Mouse (Mus musculus): Measurements from ENCODE around the gene Scoc. TPM values are rescaled to one million over a fixed set of nuclear protein-coding genes. Genes with fewer than 3 reads are reported as not detected.

Gene Scoc
- polyA plus RNA-seq, 1 experiment from 2014 or later = 83.7 TPM

- Histone ChIP-seq H3K27ac (no peak overlapping the region), H3K4me3 (no peak overlapping the region), H3K27me3 (ENCODE audit: insufficient read depth, poor library complexity, severe bottlenecking) (peaks cover 65% of the 10 kb centered on the region), H3K4me1 (no peaks in the 10 kb centered on the region), H3K36me3 (no peaks in the 10 kb centered on the region), H3K9me3 (no peaks in the 10 kb centered on the region)
- no peak for DNase-seq (ENCODE audit: low spot score)
- WGBS = 88% methylated on average over 6 of the region's 6 CpGs
Measured at GRCm38 (mm10) chr8:83425202-83425601, 33.0 kb downstream of the Scoc start.

- DNase-seq (ENCODE audit: low spot score) = no peak
- Histone ChIP-seq H3K27ac (no peak overlapping the region), H3K36me3 (no peaks in the 10 kb centered on the region), H3K4me1 (no peaks in the 10 kb centered on the region), H3K27me3 (ENCODE audit: insufficient read depth, poor library complexity, severe bottlenecking) (peaks cover 63% of the 10 kb centered on the region), H3K4me3 (no peak overlapping the region), H3K9me3 (no peaks in the 10 kb centered on the region)
- WGBS = 66% methylated on average over 13 of the region's 13 CpGs
Measured at GRCm38 (mm10) chr8:83423032-83423825, 35.0 kb downstream of the Scoc start.

- H3K9me3 ChIP-seq = no peaks in the 10 kb centered on the region
- DNase-seq (ENCODE audit: low spot score) = no peak
- WGBS = 100% methylated on average over 1 of the region's 1 CpGs
- H3K4me3 ChIP-seq = no peak overlapping the region
- peaks cover 72% of the 10 kb centered on the region for H3K27me3 ChIP-seq (ENCODE audit: insufficient read depth, poor library complexity, severe bottlenecking)
- no peaks in the 10 kb centered on the region for H3K36me3 ChIP-seq
- H3K27ac ChIP-seq = no peak overlapping the region
- H3K4me1 ChIP-seq = no peaks in the 10 kb centered on the region
Measured at GRCm38 (mm10) chr8:83421354-83421753, 36.8 kb downstream of the Scoc start.

GRCm38 (mm10) chr8:83418805-83419516 lies 39.2 kb downstream of the Scoc start:
- Histone ChIP-seq H3K4me1 (no peaks in the 10 kb centered on the region), H3K9me3 (no peaks in the 10 kb centered on the region), H3K4me3 (no peak overlapping the region), H3K36me3 (no peaks in the 10 kb centered on the region), H3K27me3 (ENCODE audit: insufficient read depth, poor library complexity, severe bottlenecking) (peaks cover 62% of the 10 kb centered on the region), H3K27ac (no peak overlapping the region)
- WGBS = 89% methylated on average over 11 of the region's 11 CpGs
- no peak for DNase-seq (ENCODE audit: low spot score)

GRCm38 (mm10) chr8:83417970-83418369 lies 40.2 kb downstream of the Scoc start:
- Histone ChIP-seq H3K4me1 (no peaks in the 10 kb centered on the region), H3K4me3 (no peak overlapping the region), H3K27ac (no peak overlapping the region), H3K9me3 (no peaks in the 10 kb centered on the region), H3K27me3 (ENCODE audit: insufficient read depth, poor library complexity, severe bottlenecking) (peaks cover 53% of the 10 kb centered on the region), H3K36me3 (no peaks in the 10 kb centered on the region)
- WGBS = 73% methylated on average over 6 of the region's 6 CpGs
- no peak for DNase-seq (ENCODE audit: low spot score)

- WGBS = 94% methylated on average over 15 of the region's 15 CpGs
- H3K4me3 ChIP-seq = no peak overlapping the region
- no peak overlapping the region for H3K27ac ChIP-seq
- no peaks in the 10 kb centered on the region for H3K4me1 ChIP-seq
- no peaks in the 10 kb centered on the region for H3K9me3 ChIP-seq
- peaks cover 47% of the 10 kb centered on the region for H3K27me3 ChIP-seq (ENCODE audit: insufficient read depth, poor library complexity, severe bottlenecking)
- no peak for DNase-seq (ENCODE audit: low spot score)
- no peaks in the 10 kb centered on the region for H3K36me3 ChIP-seq
Measured at GRCm38 (mm10) chr8:83416878-83417277, 41.3 kb downstream of the Scoc start.

- H3K27ac ChIP-seq = no peak overlapping the region
- no peaks in the 10 kb centered on the region for H3K4me1 ChIP-seq
- DNase-seq (ENCODE audit: low spot score) = no peak
- H3K4me3 ChIP-seq = no peak overlapping the region
- no peaks in the 10 kb centered on the region for H3K36me3 ChIP-seq
- H3K27me3 ChIP-seq (ENCODE audit: insufficient read depth, poor library complexity, severe bottlenecking) = peaks cover 16% of the 10 kb centered on the region
- H3K9me3 ChIP-seq = no peaks in the 10 kb centered on the region
- WGBS = 62% methylated on average over 7 of the region's 7 CpGs
Measured at GRCm38 (mm10) chr8:83408496-83408895, 49.7 kb downstream of the Scoc start.

GRCm38 (mm10) chr8:83406836-83407235 lies 51.4 kb downstream of the Scoc start:
- no peak for DNase-seq (ENCODE audit: low spot score)
- Histone ChIP-seq H3K27ac (no peak overlapping the region), H3K36me3 (no peaks in the 10 kb centered on the region), H3K27me3 (ENCODE audit: insufficient read depth, poor library complexity, severe bottlenecking) (peaks cover 16% of the 10 kb centered on the region), H3K4me1 (no peaks in the 10 kb centered on the region), H3K4me3 (no peak overlapping the region), H3K9me3 (no peaks in the 10 kb centered on the region)
- 28% methylated on average over 6 of the region's 6 CpGs for WGBS

- no peak for DNase-seq (ENCODE audit: low spot score)
- Histone ChIP-seq H3K4me1 (no peaks in the 10 kb centered on the region), H3K27me3 (ENCODE audit: insufficient read depth, poor library complexity, severe bottlenecking) (peaks cover 16% of the 10 kb centered on the region), H3K27ac (no peak overlapping the region), H3K4me3 (no peak overlapping the region), H3K36me3 (no peaks in the 10 kb centered on the region), H3K9me3 (no peaks in the 10 kb centered on the region)
- 51% methylated on average over 10 of the region's 10 CpGs for WGBS
Measured at GRCm38 (mm10) chr8:83405548-83405947, 52.6 kb downstream of the Scoc start.

GRCm38 (mm10) chr8:83397726-83398125 lies 60.5 kb downstream of the Scoc start:
- no peaks in the 10 kb centered on the region for H3K36me3 ChIP-seq
- H3K9me3 ChIP-seq = no peaks in the 10 kb centered on the region
- WGBS = 64% methylated on average over 4 of the region's 4 CpGs
- H3K4me3 ChIP-seq = no peak overlapping the region
- DNase-seq (ENCODE audit: low spot score) = no peak
- no peaks in the 10 kb centered on the region for H3K27me3 ChIP-seq (ENCODE audit: insufficient read depth, poor library complexity, severe bottlenecking)
- H3K27ac ChIP-seq = no peak overlapping the region
- H3K4me1 ChIP-seq = no peaks in the 10 kb centered on the region

GRCm38 (mm10) chr8:83396680-83397079 lies 61.5 kb downstream of the Scoc start:
- H3K9me3 ChIP-seq = no peaks in the 10 kb centered on the region
- H3K4me1 ChIP-seq = no peaks in the 10 kb centered on the region
- peaks cover 5% of the 10 kb centered on the region; the same call in 1 of the 2 replicates for H3K27me3 ChIP-seq (ENCODE audit: insufficient read depth, poor library complexity, severe bottlenecking)
- DNase-seq (ENCODE audit: low spot score) = no peak
- H3K27ac ChIP-seq = no peak overlapping the region
- no peaks in the 10 kb centered on the region for H3K36me3 ChIP-seq
- no peak overlapping the region for H3K4me3 ChIP-seq
- 84% methylated on average over 6 of the region's 6 CpGs for WGBS

- H3K9me3 ChIP-seq = no peaks in the 10 kb centered on the region
- WGBS = 82% methylated on average over 5 of the region's 5 CpGs
- DNase-seq (ENCODE audit: low spot score) = no peak
- H3K27ac ChIP-seq = no peak overlapping the region
- H3K4me3 ChIP-seq = no peak overlapping the region
- H3K4me1 ChIP-seq = peaks cover 8% of the 10 kb centered on the region
- no peaks in the 10 kb centered on the region for H3K36me3 ChIP-seq
- peaks cover 27% of the 10 kb centered on the region for H3K27me3 ChIP-seq (ENCODE audit: insufficient read depth, poor library complexity, severe bottlenecking)
Measured at GRCm38 (mm10) chr8:83394325-83394724, 63.9 kb downstream of the Scoc start.

GRCm38 (mm10) chr8:83392521-83392920 lies 65.7 kb downstream of the Scoc start:
- Histone ChIP-seq H3K4me1 (peaks cover 8% of the 10 kb centered on the region), H3K4me3 (no peak overlapping the region), H3K36me3 (no peaks in the 10 kb centered on the region), H3K27me3 (ENCODE audit: insufficient read depth, poor library complexity, severe bottlenecking) (peaks cover 45% of the 10 kb centered on the region), H3K27ac (no peak overlapping the region), H3K9me3 (no peaks in the 10 kb centered on the region)
- no peak for DNase-seq (ENCODE audit: low spot score)
- 52% methylated on average over 1 of the region's 1 CpGs for WGBS

All from heart, embryonic 10.5 days (tissue).